Mouse (Mus musculus) heart, embryonic 12.5 days (tissue): ENCODE measurements at regions not wholly inside any gene's neighbourhood (a gene's known extent, or its start where the extent isn't known, plus 50 kb on each side); places are given as distances from the start of the nearest gene placed in this dataset.

Experiments
- ATAC-seq: fragments of 200-750 bp; cut with Nextera tagmentation; 2 replicates; pipeline ENCODE4 v1.8.0; 2017; ENCODE audit warnings: moderate TSS enrichment, moderate library complexity; ENCODE audit not compliant: insufficient number of reproducible peaks, low FRiP score
- H3K27ac ChIP-seq: fragments of 300-500 bp; sonication (generic); 2 replicates; pipeline ENCODE4 v1.5.1; 2016; ENCODE audit warnings: mild to moderate bottlenecking, moderate library complexity; ENCODE audit not compliant: poor library complexity, severe bottlenecking
- H3K27me3 ChIP-seq: fragments of 300-500 bp; sonication (generic); replicated peaks from 2 replicates; pipeline ENCODE4 v1.6.1; 2016; ENCODE audit warnings: mild to moderate bottlenecking, moderate library complexity
- H3K36me3 ChIP-seq: fragments of 300-500 bp; sonication (generic); 2 replicates; pipeline ENCODE4 v1.6.1; 2016; ENCODE audit warnings: mild to moderate bottlenecking, moderate library complexity
- H3K4me1 ChIP-seq: fragments of 300-500 bp; sonication (generic); replicated peaks from 2 replicates; pipeline ENCODE4 v1.6.1; 2016; ENCODE audit warnings: mild to moderate bottlenecking
- H3K4me2 ChIP-seq: fragments of 300-500 bp; sonication (generic); 2 replicates; pipeline ENCODE4 v1.6.1; 2016; ENCODE audit warnings: mild to moderate bottlenecking, moderate library complexity
- H3K4me3 ChIP-seq: fragments of 300-500 bp; sonication (generic); 2 replicates; pipeline ENCODE4 v1.5.1; 2016; ENCODE audit warnings: mild to moderate bottlenecking
- H3K9ac ChIP-seq: fragments of 300-500 bp; sonication (generic); 2 replicates; pipeline ENCODE4 v1.6.1; 2016; ENCODE audit warnings: mild to moderate bottlenecking, moderate library complexity
- H3K9me3 ChIP-seq: fragments of 300-500 bp; sonication (generic); replicated peaks from 2 replicates; pipeline ENCODE4 v1.6.1; 2016; ENCODE audit warnings: mild to moderate bottlenecking, moderate library complexity
- WGBS: fragments of 180-500 bp; shearing (Covaris S2); methylation state at CpG from one replicate; pipeline ENCODE4 v1.1.7; 2016; 5-methylcytosine and 5-hydroxymethylcytosine counted together

DNA sequence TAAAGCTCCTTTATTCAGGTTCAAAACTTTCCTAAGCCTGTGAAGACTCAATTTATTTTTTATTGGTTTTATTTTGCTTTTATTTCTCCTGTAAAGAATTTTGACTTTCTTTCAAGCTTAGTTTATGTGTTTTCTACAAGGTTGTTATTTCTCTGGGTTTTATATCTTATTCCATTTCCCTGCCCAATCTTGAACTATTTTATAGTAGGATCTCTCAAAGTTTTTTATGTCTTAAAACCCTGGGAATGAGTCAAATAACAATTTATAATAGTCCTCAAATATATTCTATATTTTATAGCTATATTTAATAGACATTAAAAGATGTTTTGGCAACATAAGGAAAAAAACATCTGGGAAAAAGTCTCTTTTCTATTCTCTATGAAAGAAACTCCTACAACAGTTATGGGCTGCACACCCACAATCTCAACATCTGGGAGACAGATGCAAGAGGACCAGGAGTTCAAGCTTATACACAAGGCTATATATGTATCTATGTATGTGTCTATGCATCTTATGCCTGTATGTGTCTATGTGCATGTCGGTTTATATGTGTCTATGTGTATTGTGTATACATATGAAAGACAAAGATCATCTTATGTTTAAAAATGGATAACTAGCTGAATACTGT, 146.2 kb upstream of the Ptchd4 start:
- Histone ChIP-seq H3K4me2 (no peak overlapping the region), H3K4me3 (no peak overlapping the region), H3K27ac (no peak overlapping the region), H3K9me3 (no peaks in the 10 kb centered on the region), H3K9ac (no peak overlapping the region), H3K4me1 (no peaks in the 10 kb centered on the region), H3K27me3 (no peaks in the 10 kb centered on the region), H3K36me3 (no peaks in the 10 kb centered on the region)
- 71% methylated on average over 1 of the region's 1 CpGs for WGBS
- ATAC-seq, result no peak

DNA sequence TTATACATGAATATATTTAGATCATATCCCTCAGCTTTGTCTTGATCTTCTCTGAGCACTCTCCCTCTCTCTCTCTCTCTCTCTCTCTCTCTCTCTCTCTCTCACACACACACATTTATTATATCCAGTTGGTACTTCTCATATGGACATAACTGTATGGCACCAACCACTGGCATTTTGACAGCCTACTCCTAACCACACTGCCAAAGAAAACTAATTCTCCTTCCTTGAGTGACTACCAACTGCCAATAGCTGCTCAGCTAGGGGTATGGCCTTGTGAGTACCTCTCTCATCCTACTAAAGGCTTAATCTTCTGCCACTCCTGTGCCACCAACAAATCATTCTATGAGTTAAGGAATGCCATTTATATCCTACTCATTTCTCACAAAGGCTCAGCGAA, 127.2 kb upstream of the Ptchd4 start:
- no peaks in the 10 kb centered on the region for H3K4me1 ChIP-seq
- no peaks in the 10 kb centered on the region for H3K36me3 ChIP-seq
- ATAC-seq, result no peak
- H3K27me3 ChIP-seq, result no peaks in the 10 kb centered on the region
- WGBS, result 79% methylated on average over 1 of the region's 1 CpGs
- no peak overlapping the region for H3K27ac ChIP-seq
- H3K4me2 ChIP-seq, result no peak overlapping the region
- H3K9me3 ChIP-seq, result no peaks in the 10 kb centered on the region
- H3K4me3 ChIP-seq, result no peak overlapping the region
- no peak overlapping the region for H3K9ac ChIP-seq

GRCm38 (mm10) chr17:42190206-42190902, 125.4 kb upstream of the Ptchd4 start:
- no peak for ATAC-seq
- Histone ChIP-seq H3K4me3 (no peak overlapping the region), H3K9ac (no peak overlapping the region), H3K36me3 (no peaks in the 10 kb centered on the region), H3K4me1 (no peaks in the 10 kb centered on the region), H3K9me3 (no peaks in the 10 kb centered on the region), H3K27ac (no peak overlapping the region), H3K4me2 (no peak overlapping the region), H3K27me3 (no peaks in the 10 kb centered on the region)
- WGBS, result 75% methylated on average over 8 of the region's 8 CpGs
